7 mouse cellular contexts compared by ENCODE assay signal in the genomic region with DNA sequence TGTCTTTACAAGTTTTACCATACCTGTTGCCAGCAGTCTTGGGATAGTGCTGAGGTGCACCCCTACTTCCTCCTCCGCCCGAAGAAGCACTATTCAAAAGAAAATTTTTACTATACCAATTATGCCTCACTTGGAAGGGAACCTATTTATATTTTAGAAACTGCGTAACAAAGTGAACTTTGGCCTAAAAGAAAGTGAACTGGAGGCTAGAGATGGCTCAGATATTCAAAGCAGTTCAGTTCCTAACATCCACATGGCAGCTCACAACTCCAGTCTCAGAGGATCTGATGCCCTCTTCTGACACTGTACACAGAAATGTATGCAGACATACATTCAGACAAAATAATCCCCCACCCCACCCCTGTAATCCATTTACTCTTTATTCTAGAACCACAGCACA. TPM values are rescaled to one million over a fixed set of nuclear protein-coding genes. Genes with fewer than 3 reads are reported as not detected.
A peak's percentile ranks its signal among the peaks of the same experiment; 100 is the strongest.
DNase-seq lines count a peak whose midpoint lies in the region; ATAC-seq lines count a peak whose summit lies in the region.

No protein-coding gene starts in this region.

- intact Hi-C loops in left cerebral cortex, postnatal 36 days (cut with DNase I): loop anchor here (10.0 kb wide), 1 partner anchor 164 kb away; no protein-coding TSS in a partner anchor

- peaks cover 19% of the 10 kb centered on the region for H3K4me1 ChIP-seq in neural tube, embryonic 11.5 days (ENCODE audit: control insufficient read depth, insufficient read depth, low read length)
- H3K4me1 ChIP-seq in forebrain, embryonic 14.5 days (ENCODE audit: control insufficient read depth, insufficient read depth, low read length): peaks cover 13% of the 10 kb centered on the region
- H3K4me1 ChIP-seq in liver, embryonic 12.5 days: peaks cover 42% of the 10 kb centered on the region

- no peak for DNase-seq in neural tube, embryonic 11.5 days (ENCODE audit: low spot score)
- no peak for DNase-seq in neural tube, embryonic 10.5 days (ENCODE audit: extremely low spot score, low spot score)
- DNase-seq in forebrain, embryonic 14.5 days (ENCODE audit: low spot score): no peak
- no peak for DNase-seq in Muller cell, postnatal 12 days (ENCODE audit: inconsistent ontology term)
- no peak for DNase-seq in cerebellum, adult 11 months
- DNase-seq in left cerebral cortex, postnatal 36 days (ENCODE audit: low spot score in 2 of 2): no peak

- H3K36me3 ChIP-seq in neural tube, embryonic 11.5 days (ENCODE audit: control insufficient read depth, insufficient read depth, low read length): peaks cover 29% of the 10 kb centered on the region
- H3K36me3 ChIP-seq in forebrain, embryonic 14.5 days (ENCODE audit: control insufficient read depth, insufficient read depth, low read length): peaks cover 58% of the 10 kb centered on the region
- peaks cover 61% of the 10 kb centered on the region for H3K36me3 ChIP-seq in liver, embryonic 12.5 days

- H3K9ac ChIP-seq in neural tube, embryonic 11.5 days (ENCODE audit: low read length): peak overlapping the region; percentile 100
- peak overlapping the region; percentile 100 for H3K9ac ChIP-seq in forebrain, embryonic 14.5 days (ENCODE audit: low read length)
- H3K9ac ChIP-seq in liver, embryonic 12.5 days: peak overlapping the region; percentile 100

- no peaks in the 10 kb centered on the region for H3K9me3 ChIP-seq in neural tube, embryonic 11.5 days (ENCODE audit: control insufficient read depth, low read length)
- H3K9me3 ChIP-seq in forebrain, embryonic 14.5 days (replicated peaks; ENCODE audit: control insufficient read depth, low read length): no peaks in the 10 kb centered on the region
- H3K9me3 ChIP-seq in liver, embryonic 12.5 days (replicated peaks): no peaks in the 10 kb centered on the region

- peak overlapping the region; percentile 93 for H3K4me3 ChIP-seq in neural tube, embryonic 11.5 days (ENCODE audit: low read depth, low read length)
- H3K4me3 ChIP-seq in forebrain, embryonic 14.5 days (ENCODE audit: low read depth, low read length): peak overlapping the region; percentile 100
- peak overlapping the region; percentile 100 for H3K4me3 ChIP-seq in liver, embryonic 12.5 days

- 94% methylated on average over 3 of the region's 3 CpGs for WGBS in neural tube, embryonic 11.5 days
- WGBS in forebrain, embryonic 14.5 days: 87% methylated on average over 3 of the region's 3 CpGs
- 80% methylated on average over 3 of the region's 3 CpGs for WGBS in liver, embryonic 12.5 days (ENCODE audit: insufficient replicate concordance)

- no peak overlapping the region for H3K27ac ChIP-seq in neural tube, embryonic 11.5 days (ENCODE audit: low read depth, low read length)
- no peak overlapping the region for H3K27ac ChIP-seq in forebrain, embryonic 14.5 days (ENCODE audit: low read depth, low read length)
- H3K27ac ChIP-seq in liver, embryonic 12.5 days: peak overlapping the region; percentile 97; the same call in 1 of the 2 replicates

- no peaks in the 10 kb centered on the region for H3K27me3 ChIP-seq in neural tube, embryonic 11.5 days (ENCODE audit: control insufficient read depth, insufficient read depth, low read length)
- H3K27me3 ChIP-seq in forebrain, embryonic 14.5 days (replicated peaks; ENCODE audit: control insufficient read depth, insufficient read depth, low read length): no peaks in the 10 kb centered on the region
- no peaks in the 10 kb centered on the region for H3K27me3 ChIP-seq in liver, embryonic 12.5 days (replicated peaks)

- peak overlapping the region; percentile 61 for H3K4me2 ChIP-seq in neural tube, embryonic 11.5 days (ENCODE audit: low read depth)
- peak overlapping the region; percentile 79 for H3K4me2 ChIP-seq in forebrain, embryonic 14.5 days (ENCODE audit: low read length)
- peak overlapping the region; percentile 90 for H3K4me2 ChIP-seq in liver, embryonic 12.5 days

- ATAC-seq in neural tube, embryonic 11.5 days (ENCODE audit: insufficient read depth, low FRiP score, low TSS enrichment): no peak
- ATAC-seq in forebrain, embryonic 14.5 days: no peak
- no peak for ATAC-seq in liver, embryonic 12.5 days

RNA-seq across cellular contexts. Expression of gene Eif4g2, which starts 2.0 kb away (rescaled TPM):
- 2,074 and 2,084 TPM in 2 replicates for polyA plus RNA-seq in neural tube, embryonic 11.5 days (2014; fragmentation: Nextera tagmentation; extraction: Ambion mirVana)
- 1,462 and 1,469 TPM in 2 replicates for polyA plus RNA-seq in forebrain, embryonic 14.5 days (2014; fragmentation: Nextera tagmentation; extraction: Ambion mirVana)
- polyA plus RNA-seq in liver, embryonic 12.5 days (2016; fragmentation: Nextera tagmentation; extraction: Ambion mirVana): 687 and 693 TPM in 2 replicates
- 100 to 1,000 TPM; 631 to 651 TPM for total RNA-seq in left cerebral cortex, postnatal 36 days (2021)

RNA-seq across cellular contexts. Expression of gene Ctr9, which starts 52.1 kb away (rescaled TPM):
- 90.6 and 99.7 TPM in 2 replicates for polyA plus RNA-seq in neural tube, embryonic 11.5 days (2014; fragmentation: Nextera tagmentation; extraction: Ambion mirVana)
- polyA plus RNA-seq in forebrain, embryonic 14.5 days (2014; fragmentation: Nextera tagmentation; extraction: Ambion mirVana): 62.0 and 71.0 TPM in 2 replicates
- 40.3 and 40.5 TPM in 2 replicates for polyA plus RNA-seq in liver, embryonic 12.5 days (2016; fragmentation: Nextera tagmentation; extraction: Ambion mirVana)
- total RNA-seq in left cerebral cortex, postnatal 36 days (2021): 10 to 100 TPM; 37.7 to 53.9 TPM
